Mouse (Mus musculus) kidney, adult 2 months (tissue): ENCODE measurements at regions not wholly inside any gene's neighbourhood (a gene's known extent, or its start where the extent isn't known, plus 50 kb on each side); places are given as distances from the start of the nearest gene placed in this dataset.

Experiments used
- CTCF ChIP-seq: fragments of 200-500 bp; conservative IDR thresholded peaks from 2 replicates; pipeline ENCODE4 v1.5.1; 2011; ENCODE audit warnings: low read depth, mild to moderate bottlenecking, control low read depth, low read length, moderate library complexity, mixed read lengths; ENCODE audit not compliant: insufficient read depth, insufficient read length
- POLR2A ChIP-seq: fragments of 200-500 bp; IDR thresholded peaks from one replicate; pipeline ENCODE4 v1.6.1; 2011; ENCODE audit warnings: low read depth, low read length, control low read depth

GRCm38 (mm10) chr9:71028102-71028501 is 76.1 kb upstream of the Lipc start:
- TF ChIP-seq CTCF (no peak), POLR2A (no peak)
